Mouse (Mus musculus): ENCODE measurements around the gene Lrrc59.

The Lrrc59 gene

GRCm38 (mm10) chr11:94629199-94629883 lies at the start of gene Lrrc59:
TSS of gene Lrrc59 (plus strand) at chr11:94629767.
- DNase-seq (ENCODE audit: low read depth, low spot score), result peak; percentile 87

- DNase-seq (ENCODE audit: low read depth, low spot score), result no peak
Measured at GRCm38 (mm10) chr11:94580111-94580740, 49.3 kb upstream of the Lrrc59 start.

GRCm38 (mm10) chr11:94585091-94585490 lies 44.5 kb upstream of the Lrrc59 start:
- DNase-seq (ENCODE audit: low read depth, low spot score), result no peak

GRCm38 (mm10) chr11:94587511-94587910 lies 42.1 kb upstream of the Lrrc59 start:
- DNase-seq (ENCODE audit: low read depth, low spot score), result no peak

- no peak for DNase-seq (ENCODE audit: low read depth, low spot score)
Measured at GRCm38 (mm10) chr11:94596311-94596852, 33.2 kb upstream of the Lrrc59 start.

GRCm38 (mm10) chr11:94597319-94597718 lies 32.2 kb upstream of the Lrrc59 start:
- DNase-seq (ENCODE audit: low read depth, low spot score), result no peak

- DNase-seq (ENCODE audit: low read depth, low spot score), result no peak
Measured at GRCm38 (mm10) chr11:94598437-94599120, 31.0 kb upstream of the Lrrc59 start.

- DNase-seq (ENCODE audit: low read depth, low spot score), result no peak
Measured at GRCm38 (mm10) chr11:94600447-94600846, 29.1 kb upstream of the Lrrc59 start.

- peak; percentile 66 for DNase-seq (ENCODE audit: low read depth, low spot score)
Measured at GRCm38 (mm10) chr11:94601321-94602281, 28.0 kb upstream of the Lrrc59 start, which contains the start of gene Acsf2. TSS of gene Acsf2 (minus strand) at chr11:94601871.

GRCm38 (mm10) chr11:94602356-94602955 lies 27.1 kb upstream of the Lrrc59 start:
- no peak for DNase-seq (ENCODE audit: low read depth, low spot score)

- DNase-seq (ENCODE audit: low read depth, low spot score), result no peak
Measured at GRCm38 (mm10) chr11:94610744-94611740, 18.5 kb upstream of the Lrrc59 start.

- no peak for DNase-seq (ENCODE audit: low read depth, low spot score)
Measured at GRCm38 (mm10) chr11:94614603-94615002, 15.0 kb upstream of the Lrrc59 start.

- no peak for DNase-seq (ENCODE audit: low read depth, low spot score)
Measured at GRCm38 (mm10) chr11:94615494-94615893, 14.1 kb upstream of the Lrrc59 start.

- no peak for DNase-seq (ENCODE audit: low read depth, low spot score)
Measured at GRCm38 (mm10) chr11:94617646-94618045, 11.9 kb upstream of the Lrrc59 start.

- DNase-seq (ENCODE audit: low read depth, low spot score), result no peak
Measured at GRCm38 (mm10) chr11:94620766-94621457, 8.7 kb upstream of the Lrrc59 start.

- DNase-seq (ENCODE audit: low read depth, low spot score), result no peak
Measured at GRCm38 (mm10) chr11:94621458-94621852, 8.1 kb upstream of the Lrrc59 start.

GRCm38 (mm10) chr11:94622162-94622561 lies 7.4 kb upstream of the Lrrc59 start:
- DNase-seq (ENCODE audit: low read depth, low spot score), result no peak

GRCm38 (mm10) chr11:94629884-94630198 lies 274 bp downstream of the Lrrc59 start:
- no peak for DNase-seq (ENCODE audit: low read depth, low spot score)
